Mouse (Mus musculus) olfactory bulb, adult 2 months (tissue): ENCODE measurements around the gene Tlnrd1.

Experiments used
- CTCF ChIP-seq: fragments of 200-500 bp; IDR thresholded peaks from 2 replicates; pipeline ENCODE4 v1.5.1; 2012; ENCODE audit warnings: low read depth, mild to moderate bottlenecking, low read length, moderate library complexity; ENCODE audit not compliant: insufficient read depth
- POLR2A ChIP-seq: fragments of 200-500 bp; IDR thresholded peaks from 2 replicates; pipeline ENCODE4 v1.6.1; 2012; ENCODE audit warnings: mild to moderate bottlenecking, low read depth, low read length, moderate library complexity; ENCODE audit not compliant: insufficient read depth

DNA sequence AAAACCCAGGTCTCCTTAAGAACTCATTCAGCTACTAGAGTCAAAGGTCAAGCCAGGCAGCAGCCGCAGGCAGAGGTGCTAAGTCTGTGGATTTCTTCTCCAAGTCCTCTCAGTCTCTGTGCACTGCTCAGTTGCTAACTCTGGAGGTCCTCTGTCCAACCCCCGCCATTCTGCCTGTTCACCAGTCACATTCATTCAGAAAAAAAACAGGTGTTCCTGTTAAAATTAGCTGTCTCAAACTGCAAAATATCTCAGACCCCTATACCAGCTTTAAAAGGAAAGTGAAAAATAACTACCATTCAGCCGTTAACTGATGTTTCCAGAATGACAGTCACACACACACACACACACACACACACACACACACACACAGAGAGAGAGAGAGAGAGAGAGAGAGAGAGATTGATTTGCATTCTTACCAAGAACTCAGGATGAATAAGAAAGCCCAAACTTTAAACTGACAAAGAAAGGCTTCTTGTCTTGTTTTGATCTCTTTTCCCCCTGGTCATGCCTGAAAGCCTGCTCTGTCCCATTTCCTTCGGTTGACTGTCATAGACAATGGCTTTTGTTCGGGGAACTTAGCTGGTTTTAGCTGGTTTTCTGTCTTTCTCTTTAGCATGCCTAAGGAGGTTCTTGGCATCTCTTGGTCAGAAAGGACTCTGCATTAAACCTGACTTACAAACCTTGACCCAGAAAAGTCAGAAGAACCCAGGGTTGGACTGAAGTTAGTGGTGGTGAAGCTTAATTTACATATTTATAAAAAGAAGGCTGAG is 5.2 kb downstream of the Tlnrd1 start:
- TF ChIP-seq CTCF (no peak), POLR2A (no peak)
